Mouse (Mus musculus) adrenal gland, adult (tissue): Measurements from ENCODE around the gene Gm28845.

Experiments used
- DNase-seq, 2 experiments: peaks; one replicate each; pipeline ENCODE4 v3.0.0; 2022 to 2023; ENCODE audit warnings: low spot score in 1 of 2; ENCODE audit not compliant: inconsistent age in 2 of 2

Gm28845 gene

GRCm38 (mm10) chr1:65119438-65119837, at the start of gene Gm28845:
Gene Gm28845, minus strand, starts transcription at chr1:65119558.
- DNase-seq = no peak

GRCm38 (mm10) chr1:65167496-65167895, 48.1 kb upstream of the Gm28845 start:
- DNase-seq = no peak

GRCm38 (mm10) chr1:65162210-65162609, 42.9 kb upstream of the Gm28845 start:
- DNase-seq = no peak

- peak in 1 of 2 experiments; percentile 50 for DNase-seq
Observed at GRCm38 (mm10) chr1:65156111-65156510, 36.8 kb upstream of the Gm28845 start.

- peak; percentile 69 to 94 for DNase-seq
Observed at GRCm38 (mm10) chr1:65154814-65155213, 35.5 kb upstream of the Gm28845 start.

GRCm38 (mm10) chr1:65147971-65148370, 28.6 kb upstream of the Gm28845 start:
- DNase-seq = no peak

- DNase-seq = no peak
Observed at GRCm38 (mm10) chr1:65147326-65147725, 28.0 kb upstream of the Gm28845 start.

GRCm38 (mm10) chr1:65146601-65147000, 27.2 kb upstream of the Gm28845 start:
- DNase-seq = no peak

- DNase-seq = no peak
Observed at GRCm38 (mm10) chr1:65144783-65145182, 25.4 kb upstream of the Gm28845 start.

- DNase-seq = no peak
Observed at GRCm38 (mm10) chr1:65137560-65137959, 18.2 kb upstream of the Gm28845 start.

- no peak for DNase-seq
Observed at GRCm38 (mm10) chr1:65132833-65133232, 13.5 kb upstream of the Gm28845 start.

- no peak for DNase-seq
Observed at GRCm38 (mm10) chr1:65131671-65132070, 12.3 kb upstream of the Gm28845 start.

- DNase-seq = no peak
Observed at GRCm38 (mm10) chr1:65130226-65130625, 10.9 kb upstream of the Gm28845 start.

GRCm38 (mm10) chr1:65129634-65130180, 10.3 kb upstream of the Gm28845 start:
- DNase-seq = no peak

- DNase-seq = no peak
Observed at GRCm38 (mm10) chr1:65122574-65123372, 3.4 kb upstream of the Gm28845 start, which contains the start of gene D630023F18Rik. Gene D630023F18Rik, minus strand, starts transcription at chr1:65123214.

- DNase-seq = no peak
Observed at GRCm38 (mm10) chr1:65118150-65118913, 1.0 kb downstream of the Gm28845 start.

- peak; percentile 26 to 79 for DNase-seq
Observed at GRCm38 (mm10) chr1:65113536-65114172, 5.7 kb downstream of the Gm28845 start.

GRCm38 (mm10) chr1:65112807-65113196, 6.6 kb downstream of the Gm28845 start:
- DNase-seq = peak; percentile 50 to 77

- DNase-seq = peak; percentile 71 to 92
Observed at GRCm38 (mm10) chr1:65112031-65112806, 7.1 kb downstream of the Gm28845 start.

GRCm38 (mm10) chr1:65109756-65110435, 9.5 kb downstream of the Gm28845 start:
- no peak for DNase-seq
